Mouse (Mus musculus) frontal cortex, postnatal 25 days (tissue): Measurements from ENCODE around the gene Olfr205.
"Not testable (repeated sequence)": the region's sequence is repeated elsewhere in the genome, so short reads cannot be mapped to it uniquely, and the experiment has no call there.

Experiments
- DNase-seq, 2 experiments: peaks; one replicate each; pipeline ENCODE4 v3.0.0; 2022; ENCODE audit warnings: low spot score in 2 of 2

The Olfr205 gene

DNA sequence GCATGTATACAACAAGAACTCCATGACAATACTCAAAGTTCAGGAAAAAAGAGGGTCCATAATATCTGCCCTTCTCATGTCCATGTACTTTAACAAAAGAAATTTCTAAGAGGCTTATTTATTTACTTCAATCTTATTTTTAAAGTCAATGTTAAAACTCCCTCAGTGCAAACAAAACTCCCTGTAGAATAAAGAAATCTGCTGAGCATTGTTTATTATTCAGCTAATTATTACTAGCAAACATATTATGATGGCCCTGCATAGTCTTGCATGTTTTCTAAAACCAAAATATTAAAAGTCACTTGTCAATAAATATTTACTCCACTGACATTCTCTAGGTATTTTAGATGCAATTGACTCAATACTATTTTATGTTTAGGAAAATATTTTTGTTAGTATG, at the start of gene Olfr205:
Olfr205 (minus strand) TSS at position 101 of the 400 bp plus-strand sequence.
- DNase-seq: no peak

DNA sequence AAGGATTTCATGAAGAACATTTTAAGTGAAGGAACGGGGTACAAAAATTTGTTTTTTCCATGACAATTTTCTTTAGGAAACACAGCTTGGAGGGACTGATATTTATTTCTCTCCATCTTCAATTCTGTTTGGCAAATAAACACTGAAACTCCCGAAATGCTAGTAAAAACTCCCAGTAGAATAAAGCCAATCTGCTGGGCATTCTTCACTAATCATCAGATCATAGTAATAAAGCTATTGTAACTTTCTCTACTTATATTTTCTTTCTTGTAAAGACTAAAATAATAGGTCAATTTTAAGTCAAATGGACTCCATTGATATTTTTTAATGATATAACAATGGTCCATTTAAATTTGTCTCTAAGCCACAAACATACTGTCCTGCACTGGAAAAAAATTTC, 33.0 kb upstream of the Olfr205 start, which contains the start of gene Olfr209:
Olfr209 (minus strand) TSS at position 101 of the 400 bp plus-strand sequence.
- no peak for DNase-seq

DNA sequence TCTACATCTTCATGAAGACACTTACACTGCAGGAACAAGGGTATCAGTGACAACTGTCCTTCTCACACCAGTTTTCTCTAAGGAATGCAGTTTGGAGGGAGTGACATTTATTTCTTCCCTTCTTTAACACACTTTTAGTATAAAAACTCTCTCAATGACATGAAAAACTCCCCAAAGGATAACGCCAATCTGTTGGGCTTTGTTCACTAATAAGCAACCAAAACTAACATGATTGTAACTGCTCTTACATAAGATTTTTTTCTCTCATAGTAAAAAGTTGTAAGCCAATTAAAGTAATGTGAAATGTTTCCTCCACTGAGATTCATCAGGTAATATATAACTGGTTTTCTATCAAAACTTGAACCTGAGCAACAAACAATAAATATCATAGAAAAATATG, 18.2 kb upstream of the Olfr205 start, which contains the start of gene Olfr206:
Olfr206 (minus strand) TSS at position 101 of the 400 bp plus-strand sequence.
- DNase-seq: no peak

DNA sequence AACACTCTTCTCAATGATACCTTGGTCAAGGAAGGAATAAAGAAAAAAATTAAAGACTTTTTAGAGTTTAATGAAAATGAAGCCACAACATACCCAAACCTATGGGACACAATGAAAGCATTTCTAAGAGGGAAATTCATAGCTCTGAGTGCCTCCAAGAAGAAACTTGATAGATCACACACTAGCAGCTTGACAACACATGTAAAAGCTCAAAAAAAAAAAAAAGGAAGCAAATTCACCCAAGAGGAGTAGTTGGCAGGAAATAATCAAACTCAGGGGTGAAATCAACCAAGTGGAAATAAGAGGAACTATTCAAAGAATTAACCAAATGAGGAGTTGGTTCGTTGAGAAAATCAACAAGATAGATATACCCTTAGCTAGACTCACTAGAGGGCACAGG, 7.7 kb downstream of the Olfr205 start:
- DNase-seq: not testable (repeated sequence)

DNA sequence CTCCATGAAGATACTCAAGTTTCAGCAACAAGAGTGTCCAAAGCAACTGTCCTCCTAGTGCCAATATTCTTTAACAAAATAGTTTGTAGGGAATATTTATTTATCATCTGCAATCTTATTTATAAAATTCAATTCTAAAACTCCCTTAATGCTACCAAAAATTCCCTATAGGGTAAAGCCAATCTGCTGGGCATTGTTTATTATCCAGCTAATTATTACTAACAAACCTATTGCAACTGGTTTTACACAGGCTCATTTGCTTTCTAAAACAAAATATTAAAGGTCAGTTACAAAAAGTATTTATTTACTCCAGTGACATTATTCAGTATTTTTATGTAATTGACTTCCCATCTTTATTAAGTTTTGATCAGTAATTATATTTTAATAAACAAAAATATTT, 12.8 kb downstream of the Olfr205 start, which contains the start of gene Olfr204:
Olfr204 (minus strand) TSS at position 101 of the 400 bp plus-strand sequence.
- DNase-seq: no peak

DNA sequence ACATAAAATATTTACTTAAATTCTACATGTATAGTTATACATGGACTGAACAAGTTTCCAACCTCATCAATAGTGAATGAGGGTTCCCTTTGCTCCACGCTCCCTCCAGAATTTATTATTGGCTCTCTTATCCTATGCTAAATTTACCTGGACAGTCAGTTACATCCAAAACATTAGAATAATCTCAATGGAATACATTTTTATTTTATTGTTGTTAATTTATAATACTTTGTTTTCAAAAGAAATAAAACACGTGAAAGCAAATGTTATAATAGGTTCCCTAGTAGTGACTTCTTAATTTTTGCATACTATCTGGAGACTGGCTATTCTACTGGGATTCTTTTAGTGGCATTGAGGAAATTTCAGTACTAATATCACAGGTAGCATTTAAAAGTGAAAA, 32.4 kb downstream of the Olfr205 start, which contains the start of gene Olfr203:
Olfr203 (plus strand) TSS at position 301 of the 400 bp plus-strand sequence.
- DNase-seq: no peak

DNA sequence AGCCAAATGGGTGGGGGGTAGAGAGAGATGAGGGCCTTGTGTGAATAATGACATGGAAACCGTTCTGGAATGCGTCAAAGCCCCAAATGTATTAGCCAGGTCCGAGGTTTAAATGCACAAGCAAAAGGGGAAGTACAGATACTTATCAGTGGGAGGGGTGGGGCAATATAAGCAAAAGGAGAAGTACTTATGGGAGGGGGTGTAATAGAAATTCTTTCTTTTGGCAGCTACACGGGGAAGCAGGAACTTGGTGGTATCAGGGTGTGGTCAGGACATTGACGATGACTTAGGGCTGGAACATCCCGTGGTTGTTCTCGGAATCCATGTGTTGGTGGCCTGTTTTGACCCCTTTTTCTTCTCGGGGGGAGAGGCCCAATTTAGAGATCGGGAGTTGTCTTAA, 43.4 kb downstream of the Olfr205 start:
- not testable (repeated sequence) for DNase-seq

DNA sequence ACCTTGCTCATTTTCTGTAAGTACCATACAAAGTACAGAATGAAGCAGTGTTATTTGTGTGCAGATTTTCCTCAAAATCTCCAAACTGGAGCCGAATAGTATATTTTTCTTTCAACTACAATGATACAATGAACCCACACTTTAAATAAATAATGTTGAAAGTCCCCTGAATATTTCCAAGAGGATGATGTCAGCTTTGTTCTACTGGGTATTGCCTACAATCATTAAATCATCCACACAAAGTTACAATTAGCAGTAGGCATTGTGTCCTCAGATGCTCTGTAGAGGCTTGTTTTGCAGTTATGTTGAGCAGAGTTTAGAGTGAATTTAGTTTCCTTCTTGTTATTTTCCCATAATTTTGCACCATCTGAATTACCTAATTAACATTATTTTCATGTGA, 44.2 kb downstream of the Olfr205 start, which contains the start of gene Olfr202:
Olfr202 (minus strand) TSS at position 101 of the 400 bp plus-strand sequence.
- no peak for DNase-seq

DNA sequence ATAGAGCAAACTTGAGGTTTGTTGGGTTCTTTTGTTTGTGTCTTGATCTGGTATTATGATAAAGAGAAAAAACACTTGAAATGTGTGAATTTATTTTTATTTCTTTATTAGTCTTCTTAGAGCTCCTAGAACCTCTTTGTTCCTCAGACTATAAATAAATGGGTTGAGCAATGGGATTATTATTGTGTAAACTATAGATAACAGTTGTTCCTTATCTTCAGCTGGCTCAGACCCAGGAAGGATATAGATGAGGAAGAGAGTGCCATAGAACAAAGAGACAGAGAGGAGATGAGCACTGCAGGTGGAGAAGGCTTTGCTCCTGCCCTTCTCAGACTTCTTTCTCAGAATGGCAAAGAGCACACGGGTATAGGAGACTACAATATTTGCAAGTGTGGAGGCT, 47.5 kb downstream of the Olfr205 start:
- no peak for DNase-seq

DNA sequence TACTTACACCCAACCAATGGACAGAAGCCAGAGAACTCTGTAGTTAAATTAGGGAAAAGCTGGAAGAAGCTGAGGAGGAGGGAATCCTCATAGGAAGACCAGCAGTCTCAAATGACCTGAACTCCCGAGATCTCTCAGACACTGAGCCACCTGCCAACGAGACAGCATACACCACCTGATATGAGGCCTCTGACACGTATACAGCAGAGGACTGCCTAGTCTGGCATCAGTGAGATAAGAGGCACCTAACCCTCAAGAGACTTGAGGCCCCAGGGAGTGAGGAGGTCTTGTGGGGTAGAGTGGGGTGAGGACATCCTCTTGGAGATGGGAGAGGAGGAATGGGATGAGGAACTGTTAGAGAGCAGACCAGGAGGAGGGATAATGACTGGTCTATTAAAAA, 50.4 kb downstream of the Olfr205 start:
- DNase-seq: no peak
